Mouse (Mus musculus) kidney, postnatal 10 days (tissue): ENCODE measurements at regions not wholly inside any gene's neighbourhood (a gene's known extent, or its start where the extent isn't known, plus 50 kb on each side); places are given as distances from the start of the nearest gene placed in this dataset.

Source experiments
- DNase-seq: peaks from one replicate; pipeline ENCODE4 v3.0.0; 2021; ENCODE audit warnings: mixed read lengths

DNA sequence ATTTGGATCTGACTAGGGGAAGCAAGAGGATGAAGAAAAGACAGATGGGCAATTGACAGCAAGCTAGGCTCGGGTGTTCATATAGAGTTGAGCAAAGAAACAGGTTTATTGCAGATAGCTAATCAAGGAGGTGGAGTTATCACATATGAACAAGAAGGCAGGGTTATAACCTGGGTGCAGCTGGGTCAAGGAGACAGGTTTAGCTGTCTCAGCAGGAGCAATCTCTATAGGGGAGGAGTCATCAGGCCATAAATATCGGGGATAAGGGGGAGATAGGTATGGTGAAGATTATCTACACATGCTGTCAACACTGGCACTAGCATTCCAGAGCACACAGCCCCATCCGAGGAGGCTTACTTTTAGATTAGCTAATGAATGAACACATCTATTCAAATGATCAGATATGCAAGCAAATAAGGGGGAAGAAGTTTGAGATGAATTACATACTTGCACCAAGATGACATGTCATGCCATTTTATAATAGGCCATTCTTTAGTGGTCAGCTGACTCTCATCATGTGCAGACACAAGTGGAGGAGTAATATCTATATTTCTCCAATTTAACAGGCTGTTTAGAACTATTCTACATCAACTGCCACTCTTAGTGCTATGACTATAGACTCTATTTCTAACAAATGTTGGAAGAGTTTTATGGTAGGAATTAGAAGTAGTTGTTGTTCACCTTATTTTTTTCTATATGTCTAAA lies 76.9 kb downstream of the Lhx9 start:
- DNase-seq, result no peak

DNA sequence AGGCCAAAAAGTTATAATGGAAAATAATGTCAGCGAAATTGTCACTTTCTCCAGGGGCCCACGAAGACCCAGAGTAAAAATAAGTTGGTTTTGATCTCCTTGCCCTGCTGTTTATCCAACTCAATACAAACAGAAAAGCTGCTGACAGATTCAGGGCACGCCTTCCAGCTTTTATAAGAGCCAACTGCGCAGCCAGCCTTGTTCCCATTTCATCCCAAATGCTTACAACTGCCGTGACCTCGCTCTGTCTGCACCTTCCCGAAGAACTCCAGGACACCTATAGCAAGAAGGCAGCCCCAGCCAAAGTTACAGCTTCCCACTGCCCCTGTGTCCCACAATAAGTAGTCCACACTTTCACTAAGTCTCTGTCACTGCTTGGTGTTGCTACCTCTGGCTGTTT lies 85.5 kb downstream of the Lhx9 start:
- DNase-seq, result no peak

DNA sequence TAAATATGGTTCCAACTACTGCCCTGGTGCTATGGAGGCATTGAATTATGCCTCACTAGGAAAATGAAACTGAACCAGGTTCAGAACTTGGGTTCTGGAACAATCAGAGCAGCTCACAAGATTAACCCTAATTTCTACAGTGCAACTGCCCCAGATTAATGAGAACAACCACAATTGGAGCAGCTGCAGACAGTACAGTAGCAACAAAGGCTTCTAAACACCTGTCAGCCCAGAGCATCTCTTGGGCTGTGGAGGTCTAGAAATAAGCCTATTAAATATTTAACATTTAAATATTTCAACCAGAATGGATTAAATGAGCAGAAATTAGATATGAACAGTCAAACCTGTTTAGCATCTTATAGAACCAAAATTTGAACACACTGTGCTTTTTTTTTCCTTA lies 90.6 kb downstream of the Lhx9 start:
- DNase-seq, result no peak

DNA sequence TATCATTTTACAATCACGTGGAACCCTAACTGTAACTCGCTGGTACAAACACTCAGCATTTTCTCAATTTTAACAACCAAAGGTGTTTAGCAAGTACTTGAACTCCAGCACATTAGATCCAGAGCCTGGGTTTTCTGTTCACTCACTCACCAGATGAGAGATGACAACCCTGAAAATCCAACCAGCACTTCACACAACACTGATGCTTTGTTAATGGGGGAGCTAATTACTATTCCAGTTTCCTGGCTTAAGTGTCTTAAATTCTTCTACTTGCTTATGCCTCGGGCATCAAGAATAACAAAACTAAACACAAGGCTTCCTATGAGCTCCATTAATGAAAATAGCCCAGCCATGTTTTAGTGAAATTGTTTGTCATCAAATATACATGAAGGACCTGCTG lies 113.4 kb upstream of the Nek7 start:
- DNase-seq, result no peak

DNA sequence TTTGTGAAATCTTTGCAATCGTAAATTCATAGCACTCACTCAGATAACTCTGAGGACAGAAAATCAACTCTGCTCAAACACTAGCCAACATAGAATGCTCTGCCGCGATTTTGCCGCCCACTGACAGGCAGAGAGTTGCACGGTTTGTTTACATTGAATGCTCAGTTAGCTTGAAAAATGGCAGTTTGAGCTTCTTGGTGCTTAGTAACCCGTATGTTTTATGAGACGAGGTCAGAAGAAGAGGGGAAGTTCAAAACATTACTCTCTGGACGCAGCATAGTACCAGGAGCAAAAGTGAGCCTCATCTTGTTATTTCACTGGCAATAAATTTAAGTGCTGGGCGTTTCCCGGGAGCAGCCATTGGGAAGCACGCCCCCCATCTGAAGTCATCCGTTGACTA lies 111.1 kb upstream of the Nek7 start:
- DNase-seq, result no peak

DNA sequence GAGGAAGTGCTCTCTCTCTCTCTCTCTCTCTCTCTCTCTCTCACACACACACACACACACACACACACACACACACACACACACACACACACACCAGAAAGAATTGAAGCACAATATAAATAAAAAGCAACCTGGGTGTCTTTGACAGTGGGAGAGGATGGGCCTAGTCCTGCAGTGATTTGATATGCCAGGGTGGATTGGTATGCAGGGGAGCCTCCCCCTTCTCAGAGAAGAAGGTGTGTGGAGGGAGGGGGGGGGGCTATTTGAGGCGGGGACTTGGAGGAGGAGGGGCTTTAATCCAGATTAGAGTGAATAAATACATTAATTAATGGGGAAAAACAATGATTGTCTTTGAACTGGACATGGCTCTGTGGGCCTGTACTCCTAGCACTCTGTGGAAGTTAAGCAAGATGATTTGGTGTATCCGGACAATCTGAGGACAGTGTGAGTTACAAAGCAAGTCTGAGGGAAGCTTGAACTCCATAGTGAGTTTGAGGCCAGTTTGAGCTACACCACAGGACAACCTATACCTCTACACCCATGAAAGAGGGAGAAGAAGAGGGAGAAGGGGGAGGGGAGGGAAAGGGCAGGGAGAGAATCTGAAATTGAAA lies 109.3 kb upstream of the Nek7 start:
- no peak for DNase-seq

DNA sequence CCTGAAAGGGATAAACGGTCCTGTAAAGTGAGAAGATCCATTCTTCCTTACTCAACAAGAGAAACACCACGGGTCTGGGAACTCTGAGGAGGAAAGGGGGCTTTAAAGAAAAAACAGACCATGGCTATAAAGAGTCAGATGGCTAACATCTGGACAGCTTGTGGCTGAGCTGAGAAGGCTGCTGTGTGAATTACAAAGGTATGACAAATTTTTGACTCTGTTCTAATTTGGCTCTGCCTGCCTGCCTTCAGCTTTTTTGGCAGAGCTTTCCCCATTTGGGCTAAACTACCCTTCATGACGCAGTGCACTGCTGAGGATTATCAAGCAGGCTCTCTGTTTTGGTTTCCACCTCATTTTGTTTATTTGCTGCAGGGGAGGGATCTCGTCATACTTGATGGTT lies 100.8 kb upstream of the Nek7 start:
- DNase-seq, result no peak

DNA sequence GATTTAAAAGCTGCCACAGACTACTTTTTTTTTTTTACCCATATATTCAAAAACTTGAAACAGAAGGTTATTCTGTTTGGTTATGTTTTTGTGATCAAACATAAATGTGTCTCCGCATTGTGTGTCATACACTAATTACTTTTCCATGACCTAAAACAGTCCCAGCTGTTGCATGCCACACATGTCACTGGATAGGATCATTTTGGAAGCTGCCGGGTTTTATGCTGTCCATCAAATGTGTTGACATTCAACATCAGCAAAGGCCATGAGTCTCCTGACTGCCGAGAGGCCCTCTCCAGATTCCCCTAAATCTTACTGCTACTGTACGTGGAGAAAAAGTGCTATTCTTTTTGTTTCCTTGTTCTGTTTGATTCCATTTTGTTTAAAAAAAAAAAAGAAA lies 99.4 kb upstream of the Nek7 start:
- DNase-seq, result no peak

DNA sequence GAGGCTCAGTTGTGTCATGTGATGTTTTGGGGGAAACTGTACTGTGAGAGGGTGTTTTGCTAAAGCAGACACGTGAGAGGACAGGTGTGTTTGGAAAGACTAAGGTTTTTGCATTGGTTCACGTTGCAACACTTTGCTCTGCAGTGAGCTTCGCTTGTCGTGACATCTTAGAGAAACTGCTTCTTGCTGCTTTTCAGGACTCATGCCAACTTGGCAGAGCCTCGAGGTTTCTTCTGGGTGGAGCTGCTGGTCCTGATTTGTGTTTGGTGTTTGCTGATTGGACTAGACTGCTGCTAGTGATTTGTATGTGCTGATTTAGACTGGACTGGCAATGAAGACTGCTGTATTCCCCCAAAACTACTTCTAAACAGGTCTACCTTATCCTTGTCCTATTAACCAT lies 97.0 kb upstream of the Nek7 start:
- DNase-seq, result no peak

DNA sequence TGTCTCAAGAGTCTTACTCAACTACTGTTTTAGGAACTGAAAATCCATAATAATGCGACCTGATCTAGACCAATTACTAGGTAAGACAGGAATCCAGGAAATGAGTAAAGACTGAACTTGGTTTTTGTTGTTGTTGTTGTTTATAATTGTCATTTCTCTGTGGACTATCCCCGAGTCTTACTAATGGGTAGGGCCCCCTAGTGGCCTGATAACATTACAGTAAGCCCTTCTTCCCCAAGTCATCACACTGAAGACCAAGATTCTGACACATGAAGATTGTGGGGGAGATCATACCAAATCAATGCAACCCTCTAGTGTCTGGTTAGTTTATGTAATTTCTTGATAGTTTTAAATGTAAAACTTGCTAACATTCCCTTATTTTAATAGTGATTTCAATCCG lies 95.2 kb upstream of the Nek7 start:
- DNase-seq, result no peak

DNA sequence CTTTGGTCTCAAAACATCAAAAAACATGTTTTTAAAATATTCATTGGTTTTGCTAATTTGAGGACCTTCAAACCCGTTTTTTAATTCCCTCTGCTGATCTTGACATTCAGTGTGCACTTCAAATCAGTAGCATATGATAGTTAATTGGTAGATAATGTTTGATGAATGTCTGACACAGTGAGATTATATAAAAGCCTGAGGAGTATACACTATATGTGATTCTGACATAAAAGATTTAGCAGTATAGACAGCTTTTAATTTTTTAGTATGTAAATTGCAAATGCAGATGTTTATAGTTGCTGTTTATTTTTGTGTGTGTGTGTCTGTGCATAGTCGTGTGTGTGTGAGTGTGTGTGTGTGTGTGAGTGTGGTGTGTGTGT lies 89.3 kb upstream of the Nek7 start:
- no peak for DNase-seq

DNA sequence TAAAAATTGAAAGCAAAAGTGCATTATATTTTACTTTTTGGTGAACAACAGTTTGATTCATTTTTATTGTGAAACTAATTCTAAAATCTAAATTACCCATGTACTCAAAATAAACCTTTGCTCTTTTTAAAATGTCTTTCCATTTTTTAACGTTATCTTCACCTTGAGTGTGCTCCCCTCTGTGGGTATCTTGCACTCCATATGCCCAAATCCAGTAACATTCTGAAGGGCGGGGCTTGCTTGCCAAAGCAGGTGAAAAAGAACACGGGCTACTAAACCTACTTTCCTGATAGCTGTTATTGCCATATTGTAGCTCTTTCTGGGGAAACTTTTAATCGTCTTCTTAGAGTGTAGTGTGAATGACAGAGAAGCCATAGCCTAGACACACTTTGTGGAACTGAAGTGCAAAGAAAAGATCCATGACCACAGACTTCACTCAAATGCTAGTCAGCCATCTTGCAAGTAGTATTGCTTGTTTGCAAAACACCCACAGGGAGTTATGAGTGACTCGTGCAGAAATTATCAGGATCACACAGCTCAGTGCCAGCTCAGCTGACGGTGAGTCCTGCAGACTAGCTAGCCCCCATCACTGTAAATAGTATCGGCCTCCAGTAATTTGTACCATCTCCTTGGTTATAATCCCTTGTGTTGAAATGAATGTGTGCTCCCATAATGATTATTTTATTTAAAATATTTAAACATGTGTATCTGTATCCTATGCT lies 88.7 kb upstream of the Nek7 start:
- DNase-seq, result no peak

DNA sequence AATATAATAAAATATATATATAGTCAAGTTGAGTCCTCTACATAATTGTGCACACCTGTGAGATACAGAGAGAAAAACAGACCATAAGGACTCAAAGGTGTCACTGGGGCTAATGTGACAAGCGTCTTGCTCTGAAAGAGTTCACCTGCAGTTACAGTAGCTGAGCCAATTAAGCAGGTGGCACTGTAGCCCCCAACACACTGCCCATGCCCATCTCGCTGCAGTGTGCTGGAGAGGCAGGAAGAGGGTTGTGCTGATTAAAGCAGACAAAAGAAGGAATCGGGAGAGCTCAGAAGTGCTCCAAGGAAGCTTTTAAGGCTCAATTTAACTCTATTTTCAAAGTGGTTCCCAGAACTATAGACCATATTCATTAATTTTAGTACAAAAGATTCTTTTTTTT lies 88.0 kb upstream of the Nek7 start:
- no peak for DNase-seq

DNA sequence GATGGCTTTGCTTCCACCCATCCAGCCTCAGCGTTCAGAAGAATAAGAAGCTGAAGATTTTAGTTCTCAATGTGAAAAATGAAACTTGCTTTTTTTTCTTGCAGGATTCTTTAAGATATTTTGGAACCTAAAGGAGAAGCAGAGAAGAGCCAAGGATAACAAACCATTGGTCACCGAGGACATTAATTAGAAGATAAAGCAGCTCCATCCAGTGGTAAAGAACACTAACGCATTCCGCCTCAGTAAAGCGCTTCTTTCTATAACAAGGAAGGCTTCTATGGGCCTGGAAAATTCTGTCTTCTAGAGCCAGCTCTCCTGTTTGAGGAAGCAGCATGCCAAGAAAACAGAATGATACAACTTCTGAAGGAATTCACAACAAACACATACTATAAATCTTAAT lies 83.3 kb upstream of the Nek7 start:
- DNase-seq, result no peak

DNA sequence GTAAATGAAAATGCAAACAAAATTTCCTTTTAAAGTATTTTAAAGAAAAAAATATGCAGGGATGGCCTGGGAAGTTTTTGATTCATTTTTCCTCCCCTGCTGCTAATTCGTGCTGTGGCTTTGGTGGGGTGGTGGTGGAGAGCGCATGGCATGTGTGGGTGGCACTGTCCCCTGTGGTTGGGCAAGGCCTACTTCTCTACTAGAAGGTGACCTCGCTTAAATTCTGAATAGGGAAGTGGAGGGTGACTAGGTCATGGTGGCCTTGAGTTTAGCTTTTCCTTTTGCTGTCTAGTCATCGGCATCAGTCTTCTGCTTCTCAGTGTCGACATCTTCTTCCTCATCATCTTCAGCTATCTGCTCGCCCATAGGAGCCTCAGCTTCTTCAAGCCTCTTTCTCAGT lies 69.3 kb upstream of the Nek7 start:
- no peak for DNase-seq

DNA sequence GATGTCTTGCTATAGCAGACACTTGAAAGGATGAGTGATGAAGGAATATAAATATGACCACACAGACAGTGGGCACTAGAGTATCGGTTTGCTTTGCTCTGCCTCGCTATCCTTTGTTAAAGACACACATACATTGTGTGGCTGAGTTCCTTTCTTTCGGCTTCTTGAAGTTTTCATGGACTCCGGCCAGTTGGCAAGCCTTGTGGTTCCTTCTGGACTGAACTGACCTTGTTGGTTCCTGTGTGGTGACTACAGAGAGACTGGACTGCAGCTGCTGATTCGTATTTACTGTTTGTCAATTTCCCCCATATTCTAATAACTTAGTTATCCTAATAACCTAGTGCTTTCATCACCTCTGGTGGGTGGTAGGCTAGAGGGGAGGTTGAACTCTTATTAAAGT lies 66.8 kb upstream of the Nek7 start:
- DNase-seq, result peak; percentile 43

DNA sequence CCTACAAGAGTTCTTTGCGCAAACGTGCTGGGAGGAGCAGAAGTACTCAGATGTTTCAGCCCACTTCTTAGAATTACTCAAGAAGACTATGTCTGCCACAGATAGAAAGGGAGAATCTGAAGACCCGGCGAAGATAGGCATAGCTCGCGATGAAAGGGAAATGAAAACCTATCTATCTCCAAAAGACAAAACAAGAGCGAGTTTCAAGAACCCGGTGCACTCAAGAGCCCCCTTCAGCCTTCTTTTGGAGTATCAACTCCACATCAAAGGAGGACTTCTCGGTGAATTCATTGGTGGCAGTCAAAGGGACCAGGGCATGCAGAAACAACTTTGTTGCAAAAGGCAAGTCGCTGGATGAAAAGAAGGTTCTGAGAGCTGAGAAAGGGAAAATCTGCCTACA lies 63.8 kb upstream of the Nek7 start:
- DNase-seq, result no peak

DNA sequence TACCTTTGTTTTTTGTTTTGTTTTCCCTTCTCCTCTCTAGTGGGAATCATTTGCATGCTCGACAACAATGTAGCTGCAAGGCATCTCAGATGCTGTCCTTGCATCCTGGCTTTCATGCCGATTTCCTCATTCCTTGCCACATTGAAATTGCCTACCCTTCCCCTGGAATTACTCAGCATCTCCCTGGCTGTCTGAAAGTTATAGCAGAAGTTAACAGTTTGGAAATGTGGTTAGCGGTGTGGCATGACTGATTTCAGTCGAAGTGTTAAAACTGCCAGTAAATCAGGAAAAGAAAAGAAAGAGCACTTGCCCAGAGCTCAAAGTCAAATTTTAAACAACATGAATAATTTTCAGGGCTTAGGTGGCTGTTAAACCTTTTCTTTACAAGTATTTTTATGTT lies 62.0 kb upstream of the Nek7 start:
- DNase-seq, result no peak

DNA sequence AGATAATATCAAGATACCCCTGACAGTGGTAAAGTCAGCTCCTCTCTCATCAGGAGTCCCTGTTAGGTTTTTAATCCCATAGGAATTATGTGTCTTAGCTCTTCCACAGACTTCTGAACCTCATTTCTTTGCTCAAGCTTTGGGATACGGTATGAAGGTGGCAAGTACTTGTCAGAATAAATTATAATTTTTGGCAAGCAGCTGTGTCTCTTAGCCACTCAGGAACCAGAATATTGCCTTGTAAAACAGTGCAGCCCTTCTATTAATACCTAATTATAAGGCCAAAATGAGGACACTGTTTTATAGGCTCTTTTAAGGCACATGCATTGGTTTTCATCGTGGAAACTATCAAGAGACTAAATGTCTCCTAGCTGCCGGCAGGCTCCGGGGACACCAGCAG lies 54.3 kb upstream of the Nek7 start:
- DNase-seq, result no peak
